Mouse (Mus musculus) lung, embryonic 16.5 days (tissue): Measurements from ENCODE around the gene Scn4a. TPM values are rescaled to one million over a fixed set of nuclear protein-coding genes. Genes with fewer than 3 reads are reported as not detected.
A peak's percentile ranks its signal among the peaks of the same experiment; 100 is the strongest.

Experiments used
- ATAC-seq: fragments of 200-750 bp; cut with Nextera tagmentation; 2 replicates; pipeline ENCODE4 v1.8.0; 2017; ENCODE audit warnings: low read depth, mild to moderate bottlenecking, moderate library complexity
- H3K27ac ChIP-seq: fragments of 300-500 bp; sonication (generic); 2 replicates; pipeline ENCODE4 v1.5.1; 2014; ENCODE audit warnings: mild to moderate bottlenecking, control low read depth, low read length
- H3K27me3 ChIP-seq: fragments of 300-500 bp; sonication (generic); 2 replicates; pipeline ENCODE4 v1.6.1; 2014; ENCODE audit warnings: low read depth, low read length, mixed read lengths; ENCODE audit not compliant: control insufficient read depth, insufficient read depth
- H3K36me3 ChIP-seq: fragments of 300-500 bp; sonication (generic); 2 replicates; pipeline ENCODE4 v1.6.1; 2014; ENCODE audit warnings: low read length; ENCODE audit not compliant: control insufficient read depth, insufficient read depth
- H3K4me1 ChIP-seq: fragments of 300-500 bp; sonication (generic); replicated peaks from 2 replicates; pipeline ENCODE4 v1.6.1; 2014; ENCODE audit warnings: low read length, mixed read lengths; ENCODE audit not compliant: control insufficient read depth, insufficient read depth
- H3K4me2 ChIP-seq: fragments of 300-500 bp; sonication (generic); 2 replicates; pipeline ENCODE4 v1.6.1; 2014; ENCODE audit warnings: low read depth, low read length, control low read depth
- H3K4me3 ChIP-seq: fragments of 300-500 bp; sonication (generic); 2 replicates; pipeline ENCODE4 v1.5.1; 2014; ENCODE audit warnings: mild to moderate bottlenecking, low read length, control low read depth
- H3K9ac ChIP-seq: fragments of 300-500 bp; sonication (generic); 2 replicates; pipeline ENCODE4 v1.6.1; 2014; ENCODE audit warnings: low read length, control low read depth
- H3K9me3 ChIP-seq: fragments of 300-500 bp; sonication (generic); 2 replicates; pipeline ENCODE4 v1.6.1; 2016; ENCODE audit warnings: low read length; ENCODE audit not compliant: control insufficient read depth
- WGBS: fragments of 180-500 bp; shearing (Covaris S2); extraction: QIAGEN DNeasy Blood & Tissue Kit; methylation state at CpG from one replicate; pipeline ENCODE4 v1.1.7; 2014; 5-methylcytosine and 5-hydroxymethylcytosine counted together
- polyA plus RNA-seq: library from polyadenylated mRNA; unstranded; fragments of >200 nt; fragmentation: Nextera tagmentation; extraction: Ambion mirVana; gene quantifications from 2 replicates; pipeline ENCODE4 v1.2.1, GENCODE M21; 2015

Scn4a gene
- polyA plus RNA-seq, 1 experiment from 2014 or later, result 0.03 TPM

DNA sequence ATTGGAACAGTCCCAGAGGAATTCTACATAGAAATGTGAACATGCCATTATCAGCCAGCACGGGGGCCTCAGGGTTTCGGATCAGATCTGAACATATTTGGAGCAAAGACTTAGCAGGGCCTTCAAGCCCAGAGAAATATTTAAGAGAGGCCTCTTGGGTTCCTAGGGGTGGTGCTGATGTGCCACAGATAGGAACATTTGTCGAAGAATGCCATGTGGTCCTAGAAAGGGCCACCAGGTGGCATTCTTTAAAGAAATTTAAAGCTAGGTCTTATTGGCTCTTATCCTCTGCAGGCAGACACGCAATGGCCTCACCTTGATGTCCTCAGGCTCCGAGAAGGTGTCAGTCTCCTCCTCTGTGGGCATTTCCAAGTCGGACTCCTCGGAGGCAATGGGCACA, 23.4 kb downstream of the Scn4a start:
- ATAC-seq, result peak; percentile 17; the same call in 1 of the 2 replicates
- H3K36me3 ChIP-seq, result no peaks in the 10 kb centered on the region
- H3K27ac ChIP-seq, result no peak overlapping the region

GRCm38 (mm10) chr11:106329128-106329527, 24.0 kb downstream of the Scn4a start:
- 32% methylated on average over 6 of the region's 6 CpGs for WGBS
- H3K4me2 ChIP-seq, result no peak overlapping the region
- no peak overlapping the region for H3K4me3 ChIP-seq
- H3K27me3 ChIP-seq, result no peaks in the 10 kb centered on the region
- no peak overlapping the region for H3K9ac ChIP-seq
- no peak overlapping the region for H3K27ac ChIP-seq
- peak; percentile 35 for ATAC-seq
- no peaks in the 10 kb centered on the region for H3K36me3 ChIP-seq
- H3K4me1 ChIP-seq, result no peaks in the 10 kb centered on the region
- H3K9me3 ChIP-seq, result no peaks in the 10 kb centered on the region

More for the DNA sequence above, 23.4 kb downstream of the Scn4a start:
- Histone ChIP-seq H3K9me3 (no peaks in the 10 kb centered on the region), H3K4me1 (no peaks in the 10 kb centered on the region), H3K4me2 (no peak overlapping the region), H3K4me3 (no peak overlapping the region), H3K9ac (no peak overlapping the region), H3K27me3 (no peaks in the 10 kb centered on the region)
- 45% methylated on average over 7 of the region's 7 CpGs for WGBS

DNA sequence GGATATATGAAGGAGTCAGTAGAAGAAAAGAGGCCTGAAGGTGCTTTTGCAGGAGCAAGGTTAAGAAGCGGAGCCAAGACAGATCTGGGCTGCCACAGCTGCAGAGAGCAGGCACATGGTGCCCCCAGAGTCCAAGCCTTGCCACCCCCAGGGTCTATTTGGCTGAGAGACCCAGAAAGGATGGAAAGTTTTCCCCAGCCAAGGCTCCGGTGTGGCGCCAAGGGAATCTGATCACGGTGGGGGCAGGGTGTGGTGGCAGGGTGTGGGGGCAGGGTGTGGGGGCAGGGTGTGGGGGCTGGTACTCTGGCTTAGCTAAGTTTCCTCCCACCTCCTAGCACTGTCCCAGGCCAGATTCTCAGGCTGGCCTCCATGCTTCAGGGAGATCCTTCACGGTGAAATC, 24.6 kb downstream of the Scn4a start:
- no peak for ATAC-seq
- Histone ChIP-seq H3K4me3 (no peak overlapping the region), H3K4me1 (no peaks in the 10 kb centered on the region), H3K27ac (no peak overlapping the region), H3K9me3 (no peaks in the 10 kb centered on the region), H3K9ac (no peak overlapping the region), H3K27me3 (no peaks in the 10 kb centered on the region), H3K4me2 (no peak overlapping the region), H3K36me3 (no peaks in the 10 kb centered on the region)
- 44% methylated on average over 5 of the region's 5 CpGs for WGBS

GRCm38 (mm10) chr11:106326475-106326874, 26.6 kb downstream of the Scn4a start:
- H3K9ac ChIP-seq, result no peak overlapping the region
- H3K36me3 ChIP-seq, result no peaks in the 10 kb centered on the region
- no peaks in the 10 kb centered on the region for H3K27me3 ChIP-seq
- no peak for ATAC-seq
- H3K27ac ChIP-seq, result no peak overlapping the region
- no peak overlapping the region for H3K4me3 ChIP-seq
- 71% methylated on average over 8 of the region's 8 CpGs for WGBS
- H3K4me1 ChIP-seq, result no peaks in the 10 kb centered on the region
- H3K9me3 ChIP-seq, result no peaks in the 10 kb centered on the region
- H3K4me2 ChIP-seq, result no peak overlapping the region

- H3K4me3 ChIP-seq, result no peak overlapping the region
- H3K27me3 ChIP-seq, result no peaks in the 10 kb centered on the region
- H3K4me2 ChIP-seq, result no peak overlapping the region
- H3K4me1 ChIP-seq, result no peaks in the 10 kb centered on the region
- H3K36me3 ChIP-seq, result no peaks in the 10 kb centered on the region
- no peak overlapping the region for H3K9ac ChIP-seq
- no peaks in the 10 kb centered on the region for H3K9me3 ChIP-seq
- no peak overlapping the region for H3K27ac ChIP-seq
- peak; percentile 37; the same call in 1 of the 2 replicates for ATAC-seq
- WGBS, result 59% methylated on average over 8 of the region's 8 CpGs
These were observed 27.4 kb downstream of the Scn4a start for GRCm38 (mm10) chr11:106325566-106326206.

DNA sequence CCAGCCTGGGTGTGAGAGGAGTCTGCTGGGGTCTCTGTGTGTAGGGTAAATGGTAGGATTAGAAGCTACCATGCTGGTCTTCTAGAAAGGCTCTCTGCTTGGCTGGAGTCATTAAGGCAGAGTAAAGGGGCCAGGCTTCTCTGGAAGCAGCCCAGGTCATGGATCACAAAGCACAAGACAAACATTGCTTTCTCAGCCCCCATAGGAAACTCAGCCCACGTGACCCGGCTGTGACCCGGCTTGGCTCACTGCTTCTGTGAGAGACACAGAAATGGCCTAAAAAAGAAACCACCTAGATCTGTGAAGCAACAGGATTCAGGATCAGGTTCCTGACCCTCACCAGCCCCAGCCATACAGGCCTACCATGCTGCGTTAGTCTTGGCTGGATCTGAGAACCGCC, 28.2 kb downstream of the Scn4a start:
- no peak overlapping the region for H3K4me2 ChIP-seq
- H3K36me3 ChIP-seq, result no peaks in the 10 kb centered on the region
- no peaks in the 10 kb centered on the region for H3K9me3 ChIP-seq
- no peak overlapping the region for H3K4me3 ChIP-seq
- no peak for ATAC-seq
- H3K9ac ChIP-seq, result no peak overlapping the region
- H3K27ac ChIP-seq, result no peak overlapping the region
- WGBS, result 65% methylated on average over 5 of the region's 5 CpGs
- H3K27me3 ChIP-seq, result no peaks in the 10 kb centered on the region
- no peaks in the 10 kb centered on the region for H3K4me1 ChIP-seq

DNA sequence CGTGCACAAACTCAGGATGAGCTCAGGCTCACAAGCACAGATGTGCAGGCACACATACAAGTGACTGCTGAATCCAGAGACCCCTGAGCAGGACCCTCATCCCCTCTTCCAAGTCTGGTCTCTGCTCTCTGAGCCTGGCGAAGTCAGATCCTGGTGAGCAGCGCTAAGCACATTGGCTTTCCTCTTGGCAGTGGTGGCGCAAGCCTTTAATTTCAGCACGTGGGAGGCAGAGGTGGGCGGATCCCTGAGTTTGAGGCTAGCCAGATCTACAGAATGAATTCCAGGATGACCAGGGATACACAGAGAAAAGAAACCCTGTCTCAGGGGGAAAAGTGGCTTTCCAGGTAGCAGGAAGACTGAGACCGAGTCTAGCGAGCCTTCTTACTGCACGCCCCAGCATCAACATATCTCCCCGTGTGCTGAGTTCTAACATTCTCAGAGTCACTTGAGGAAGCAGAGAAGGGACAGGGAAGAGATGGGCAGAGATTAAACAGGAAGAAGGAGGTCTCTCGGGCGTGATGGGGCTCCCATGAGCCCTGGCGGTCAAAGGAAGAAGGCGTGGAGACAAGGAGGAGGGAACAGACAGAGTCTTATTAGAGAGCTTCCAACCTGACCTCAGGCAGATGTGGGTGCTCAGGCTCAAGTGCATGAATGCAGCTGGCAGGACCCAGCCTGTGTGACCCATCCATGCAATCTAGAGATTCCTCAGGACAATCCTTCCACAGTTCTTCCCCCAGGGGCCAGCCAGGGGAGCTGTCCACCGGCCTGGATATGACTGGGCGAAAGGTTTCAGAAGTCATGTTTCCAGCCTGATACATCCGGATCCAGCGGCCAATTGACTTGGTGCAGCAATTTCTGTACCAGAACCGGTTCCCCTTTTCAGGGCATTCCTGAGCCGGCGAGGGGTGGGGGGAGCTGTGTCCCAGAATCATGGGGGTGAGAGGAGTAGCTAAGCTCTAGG, 34.4 kb downstream of the Scn4a start:
- Histone ChIP-seq H3K9me3 (no peaks in the 10 kb centered on the region), H3K4me3 (no peak overlapping the region), H3K27ac (no peak overlapping the region), H3K4me2 (no peak overlapping the region), H3K27me3 (no peaks in the 10 kb centered on the region), H3K9ac (no peak overlapping the region), H3K4me1 (peaks cover 3% of the 10 kb centered on the region; the same call in 1 of the 2 replicates), H3K36me3 (no peaks in the 10 kb centered on the region)
- WGBS, result 59% methylated on average over 21 of the region's 21 CpGs
- no peak for ATAC-seq

DNA sequence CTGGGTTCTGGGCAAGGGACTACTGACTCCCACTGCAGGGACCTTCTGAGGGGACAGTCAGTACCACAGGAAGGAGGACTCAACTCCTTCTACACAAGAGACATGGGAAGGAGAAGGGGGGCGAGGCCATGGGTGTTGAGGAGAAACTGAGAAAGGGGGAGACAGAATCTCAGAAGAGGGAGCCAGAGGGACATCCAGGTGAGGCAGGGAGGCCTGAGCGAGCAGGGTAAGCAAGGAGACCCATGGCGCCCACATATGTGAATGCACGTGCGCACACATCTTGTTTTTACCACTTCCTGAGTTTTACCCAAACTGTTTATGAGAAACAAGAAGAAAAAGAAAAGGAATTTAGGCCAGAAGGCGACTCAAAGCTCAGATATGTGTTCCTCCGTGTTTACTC, 35.3 kb downstream of the Scn4a start:
- no peak for ATAC-seq
- Histone ChIP-seq H3K9me3 (no peaks in the 10 kb centered on the region), H3K27ac (no peak overlapping the region), H3K4me1 (peaks cover 3% of the 10 kb centered on the region; the same call in 1 of the 2 replicates), H3K9ac (no peak overlapping the region), H3K27me3 (no peaks in the 10 kb centered on the region), H3K36me3 (no peaks in the 10 kb centered on the region), H3K4me2 (no peak overlapping the region), H3K4me3 (no peak overlapping the region)
- WGBS, result 69% methylated on average over 7 of the region's 7 CpGs

DNA sequence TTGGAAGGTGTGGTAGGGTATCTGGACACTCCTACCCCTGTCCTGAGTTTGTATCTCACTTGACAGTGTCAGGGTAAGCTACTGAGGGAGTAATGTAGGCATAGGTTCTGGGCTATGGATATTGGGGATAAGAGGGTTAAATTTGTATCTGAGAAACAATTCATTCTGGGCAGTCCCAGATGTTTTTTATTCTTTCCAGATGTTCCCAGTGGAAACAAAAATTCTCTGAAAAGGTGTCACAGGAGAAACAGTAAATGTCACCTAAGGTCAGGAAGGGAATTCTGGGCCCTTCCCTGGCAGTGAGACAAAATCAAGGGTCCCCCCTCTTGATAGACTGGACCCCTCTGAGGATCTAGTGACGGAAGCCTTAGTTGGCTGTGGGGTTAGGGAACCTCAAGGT, 36.7 kb downstream of the Scn4a start:
- Histone ChIP-seq H3K36me3 (no peaks in the 10 kb centered on the region), H3K4me2 (no peak overlapping the region), H3K4me1 (peaks cover 3% of the 10 kb centered on the region; the same call in 1 of the 2 replicates), H3K4me3 (no peak overlapping the region), H3K27ac (no peak overlapping the region), H3K27me3 (no peaks in the 10 kb centered on the region), H3K9ac (no peak overlapping the region), H3K9me3 (no peaks in the 10 kb centered on the region)
- 57% methylated on average over 1 of the region's 1 CpGs for WGBS
- ATAC-seq, result no peak
